Mouse (Mus musculus): ENCODE results near the gene Ism1.

Ism1 gene

DNA sequence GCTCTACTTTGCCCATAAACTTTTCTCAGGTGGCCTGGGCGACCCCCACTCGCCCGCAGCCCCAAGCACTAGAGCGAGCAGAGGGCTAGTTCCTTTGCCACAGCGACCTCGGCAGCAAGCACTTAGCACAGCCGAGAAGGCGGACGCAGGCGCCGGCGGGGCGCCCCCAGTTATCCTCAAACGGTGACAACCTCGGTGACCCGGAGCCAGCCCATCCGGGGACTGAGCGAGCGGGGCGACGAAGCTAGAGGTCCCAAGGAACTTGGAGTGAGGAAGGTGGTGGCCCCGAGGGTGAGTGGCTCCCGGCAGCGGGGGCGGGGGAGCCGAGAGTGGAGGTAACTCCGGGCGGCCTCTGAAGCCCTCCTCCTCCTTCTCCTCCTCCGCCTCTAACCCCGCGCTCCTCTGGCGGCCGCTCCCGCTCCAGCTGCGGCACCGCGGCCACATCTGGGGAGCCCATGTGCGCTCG is at the start of gene Ism1:
Ism1 (plus strand) TSS at position 370 of the 466 bp plus-strand sequence.
- TF ChIP-seq GATA4 (IDR thresholded peaks at IDR 0.05; ENCODE audit: insufficient replicate concordance, low read length) = no peak

DNA sequence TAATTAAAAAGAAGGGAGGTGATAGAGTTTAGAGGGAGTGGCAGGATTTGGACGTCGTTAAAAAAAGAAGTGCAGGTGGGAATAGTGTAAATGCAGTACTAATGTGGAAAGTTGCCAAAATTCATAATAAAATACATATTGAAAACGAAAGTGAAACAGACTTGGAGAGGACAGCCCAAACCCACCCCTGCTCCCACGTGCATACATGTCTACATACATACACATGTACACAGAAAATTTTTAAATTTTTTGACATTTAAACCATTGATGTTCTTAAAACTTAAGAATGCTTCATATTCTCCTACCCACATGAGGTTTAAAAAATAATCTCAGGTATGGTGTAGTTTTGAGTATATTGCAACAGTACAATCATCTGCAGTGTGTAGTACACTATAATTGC is 49.2 kb upstream of the Ism1 start:
- TF ChIP-seq GATA4 (IDR thresholded peaks at IDR 0.05; ENCODE audit: insufficient replicate concordance, low read length) = no peak

- no peak for TF ChIP-seq GATA4 (IDR thresholded peaks at IDR 0.05; ENCODE audit: insufficient replicate concordance, low read length)
These were observed 48.3 kb upstream of the Ism1 start for GRCm38 (mm10) chr2:139629653-139630052.

GRCm38 (mm10) chr2:139634506-139634905 is 43.5 kb upstream of the Ism1 start:
- TF ChIP-seq GATA4 (IDR thresholded peaks at IDR 0.05; ENCODE audit: insufficient replicate concordance, low read length) = no peak

DNA sequence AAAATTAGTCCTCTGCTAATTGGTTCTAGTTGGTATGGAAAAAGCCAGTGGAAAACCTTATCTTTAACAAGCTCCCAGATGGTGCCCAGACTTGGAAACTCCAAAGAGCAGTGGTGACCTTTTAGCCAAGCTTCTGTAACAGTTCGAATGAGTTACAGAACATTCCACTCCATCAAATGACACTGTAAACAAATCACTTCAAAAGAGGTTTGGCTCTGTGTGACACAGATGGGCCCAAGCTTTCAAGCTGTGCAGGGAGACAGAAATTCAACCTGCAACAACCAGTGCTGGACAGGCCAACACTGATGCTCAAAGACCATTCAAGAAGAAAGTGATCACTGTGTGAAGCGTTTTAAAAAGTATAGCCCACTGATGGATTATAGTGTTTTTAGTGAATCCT is 40.1 kb upstream of the Ism1 start:
- TF ChIP-seq GATA4 (IDR thresholded peaks at IDR 0.05; ENCODE audit: insufficient replicate concordance, low read length) = no peak

DNA sequence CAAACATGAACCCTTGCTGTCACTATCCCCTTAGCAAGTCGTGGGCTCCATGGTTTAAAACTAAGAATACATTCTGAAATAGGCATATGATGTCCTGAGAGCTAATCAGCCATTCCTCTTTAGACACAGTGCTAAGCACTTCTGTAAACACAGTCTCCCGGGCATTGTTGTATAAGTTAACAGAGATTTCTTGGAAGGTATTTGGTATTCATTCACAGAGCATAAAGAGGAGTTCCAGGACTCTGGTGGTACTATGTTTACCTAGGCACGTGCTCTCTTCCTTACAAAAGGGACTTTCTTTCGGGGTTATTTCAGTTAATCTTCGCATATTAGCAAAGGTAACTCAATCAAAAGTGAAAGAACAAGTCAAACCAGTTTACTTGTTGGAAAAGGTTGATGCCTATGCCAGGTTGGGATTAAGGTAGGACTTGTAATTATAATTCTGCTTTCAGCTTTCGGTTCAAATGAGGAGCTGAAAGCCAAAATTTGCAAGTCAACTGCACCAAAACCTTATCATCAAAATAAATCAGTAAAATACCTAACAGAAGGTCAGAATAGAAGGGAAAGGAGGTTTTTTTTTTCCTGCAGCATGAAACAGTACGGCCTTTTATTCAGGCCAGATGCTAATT is 36.1 kb upstream of the Ism1 start:
- no peak for TF ChIP-seq GATA4 (IDR thresholded peaks at IDR 0.05; ENCODE audit: insufficient replicate concordance, low read length)

DNA sequence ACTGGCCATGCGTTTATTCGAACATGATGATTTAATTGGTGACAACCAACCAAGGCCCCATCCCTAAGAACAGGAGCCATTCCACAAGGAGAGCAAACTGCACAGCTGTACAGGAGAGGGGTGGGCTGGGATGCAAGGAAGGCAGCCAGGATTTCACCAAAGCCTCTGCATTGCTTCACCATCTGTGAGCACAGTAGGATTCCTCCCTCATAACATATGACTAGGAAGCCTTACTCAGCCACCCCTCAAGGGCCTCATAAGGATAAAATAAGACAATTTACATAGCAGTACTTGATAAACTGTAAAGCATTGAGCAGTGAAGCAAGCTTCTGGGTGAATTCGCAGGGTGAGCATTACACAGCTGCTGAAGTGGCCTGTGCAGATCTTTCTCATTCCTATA is 28.5 kb upstream of the Ism1 start:
- no peak for TF ChIP-seq GATA4 (IDR thresholded peaks at IDR 0.05; ENCODE audit: insufficient replicate concordance, low read length)

DNA sequence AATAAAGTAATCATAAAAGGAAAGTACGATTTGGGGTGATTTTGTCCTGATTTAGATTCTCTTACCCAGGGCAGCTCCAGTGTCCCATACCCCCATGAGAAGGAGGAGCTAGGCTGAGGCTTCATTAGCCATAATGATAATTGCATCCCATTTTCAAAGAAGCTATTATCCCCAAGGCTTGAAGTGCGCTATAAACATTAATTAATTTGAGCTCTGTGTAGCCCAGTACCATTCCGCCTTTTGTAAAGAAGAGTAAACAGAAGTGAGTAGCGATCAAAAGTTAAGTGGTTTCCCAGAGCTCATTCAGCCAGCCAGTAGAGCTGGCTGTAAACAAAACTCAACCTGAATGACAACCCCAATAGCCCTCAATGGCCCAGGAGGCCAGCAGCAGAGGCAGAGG is 21.2 kb upstream of the Ism1 start:
- TF ChIP-seq GATA4 (IDR thresholded peaks at IDR 0.05; ENCODE audit: insufficient replicate concordance, low read length) = no peak

- no peak for TF ChIP-seq GATA4 (IDR thresholded peaks at IDR 0.05; ENCODE audit: insufficient replicate concordance, low read length)
These were observed 6.1 kb upstream of the Ism1 start for GRCm38 (mm10) chr2:139671838-139672237.

DNA sequence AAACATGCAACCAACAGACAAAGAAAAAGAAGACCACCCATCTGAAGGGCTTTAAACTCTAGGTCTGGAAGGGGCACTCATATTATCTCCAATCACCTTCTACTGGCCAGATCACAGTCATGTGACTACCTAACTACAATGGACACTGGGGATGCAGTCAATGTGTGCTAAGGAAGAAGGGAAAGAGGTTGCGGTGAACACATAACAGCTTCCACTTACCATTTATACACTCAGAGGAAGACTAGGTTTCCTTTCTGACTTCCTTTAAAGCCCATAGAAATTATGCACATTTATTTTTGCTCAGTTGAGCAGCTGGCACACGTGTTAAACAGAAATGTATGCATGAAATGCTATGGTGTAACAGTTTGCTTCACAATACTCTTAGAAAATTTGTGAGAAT is 5.6 kb upstream of the Ism1 start:
- TF ChIP-seq GATA4 (IDR thresholded peaks at IDR 0.05; ENCODE audit: insufficient replicate concordance, low read length) = no peak

- no peak for TF ChIP-seq GATA4 (IDR thresholded peaks at IDR 0.05; ENCODE audit: insufficient replicate concordance, low read length)
These were observed 764 bp upstream of the Ism1 start for GRCm38 (mm10) chr2:139677065-139677762.

DNA sequence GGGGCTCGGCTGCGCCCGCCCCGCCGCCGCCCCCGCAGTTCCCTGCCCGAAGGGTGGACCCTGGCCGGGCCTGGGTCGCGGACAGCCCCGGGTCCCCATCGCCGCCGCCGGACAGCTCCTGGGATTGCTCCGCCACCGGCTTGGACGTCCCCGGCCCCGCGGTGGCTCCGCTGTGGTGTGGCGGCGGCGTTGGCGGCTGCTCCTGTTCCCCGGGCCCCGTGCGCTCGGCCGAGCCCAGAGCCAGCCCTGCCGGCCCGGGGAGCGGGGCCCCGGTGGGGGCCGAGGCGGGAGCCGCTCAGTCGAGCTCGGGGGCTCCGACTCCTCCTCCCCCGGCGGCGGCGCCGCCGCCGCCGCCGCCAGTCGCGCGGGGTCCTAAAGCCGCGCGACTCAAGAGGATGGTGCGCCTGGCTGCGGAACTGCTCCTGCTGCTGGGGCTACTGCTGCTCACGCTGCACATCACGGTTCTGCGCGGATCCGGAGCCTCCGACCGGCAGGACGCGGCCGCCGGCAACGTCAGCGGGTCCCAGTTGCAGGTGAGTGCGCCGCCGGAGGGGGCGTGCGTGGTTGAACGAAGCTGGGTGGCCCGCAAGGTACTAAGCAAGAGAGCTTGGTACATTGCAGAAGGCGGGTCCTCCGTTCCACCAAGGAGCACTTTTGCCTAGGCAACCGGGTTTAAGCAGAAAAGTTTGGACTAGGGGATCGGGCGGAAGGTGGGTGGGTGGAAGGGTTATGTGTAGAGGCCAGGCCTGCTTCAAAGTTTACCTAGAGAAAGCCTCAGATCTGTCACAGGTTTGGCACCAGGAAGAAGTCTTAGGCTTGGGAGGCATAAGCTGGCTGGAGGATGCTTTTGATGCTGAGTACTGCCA is 530 bp downstream of the Ism1 start:
- TF ChIP-seq GATA4 (IDR thresholded peaks at IDR 0.05; ENCODE audit: insufficient replicate concordance, low read length) = no peak

DNA sequence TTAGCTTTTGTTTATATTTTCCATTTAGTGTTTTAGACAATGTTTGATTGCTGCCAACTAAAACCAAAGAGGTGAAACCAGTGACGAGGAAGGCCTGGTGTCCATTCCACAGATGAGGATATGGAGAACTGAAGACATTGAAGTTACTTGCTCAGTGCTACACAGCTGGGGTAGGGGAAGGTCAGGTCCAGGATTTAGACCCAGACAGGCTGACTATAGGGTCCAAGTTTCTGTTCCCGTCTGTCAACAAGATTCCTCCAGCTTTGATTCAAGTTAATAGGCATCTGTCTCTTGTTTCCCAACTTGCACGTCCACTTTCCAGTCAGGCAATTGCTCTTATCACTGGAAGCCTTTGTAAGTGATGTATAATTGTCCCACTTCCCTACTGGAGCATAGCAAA is 4.6 kb downstream of the Ism1 start:
- no peak for TF ChIP-seq GATA4 (IDR thresholded peaks at IDR 0.05; ENCODE audit: insufficient replicate concordance, low read length)

GRCm38 (mm10) chr2:139689442-139690003 is 11.5 kb downstream of the Ism1 start:
- TF ChIP-seq GATA4 (IDR thresholded peaks at IDR 0.05; ENCODE audit: insufficient replicate concordance, low read length) = no peak

- no peak for TF ChIP-seq GATA4 (IDR thresholded peaks at IDR 0.05; ENCODE audit: insufficient replicate concordance, low read length)
These were observed 15.5 kb downstream of the Ism1 start for GRCm38 (mm10) chr2:139693521-139693920.
